Mouse (Mus musculus) urinary bladder, postnatal 36 days (tissue): ENCODE results near the gene Prickle2.

Experiments
- DNase-seq, 2 experiments: peaks; one replicate each; pipeline ENCODE4 v3.0.0; 2022; ENCODE audit warnings: low spot score in 2 of 2, mixed read lengths in 1 of 2

Prickle2 gene

DNA sequence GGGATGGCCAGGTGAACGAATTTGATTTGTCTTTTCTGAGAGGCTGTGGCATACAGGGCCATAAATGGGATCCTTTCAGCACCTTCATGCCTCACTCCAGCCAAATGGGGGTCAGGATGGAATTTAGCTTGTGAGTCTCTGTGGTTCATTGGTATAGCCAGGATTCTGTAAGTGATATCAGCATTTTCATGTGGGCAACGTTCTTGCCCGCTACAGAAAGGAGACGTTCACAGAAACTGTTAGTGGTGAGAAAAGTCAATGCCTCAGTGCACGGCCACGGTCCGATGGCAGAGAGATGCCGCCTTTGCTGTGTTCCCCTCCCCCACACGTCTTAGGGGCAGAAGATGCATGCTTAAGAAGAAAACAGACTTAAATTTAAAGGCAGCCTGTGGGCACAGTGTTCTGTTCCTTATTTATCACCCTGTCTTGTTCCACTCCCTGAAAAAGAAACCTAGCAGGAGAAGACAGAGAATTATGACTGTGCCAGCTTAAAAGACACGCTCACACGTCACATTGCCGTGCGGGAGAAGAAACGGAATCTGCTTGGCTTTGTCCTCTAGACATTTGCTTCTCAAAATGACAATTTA lies 322.7 kb downstream of the Prickle2 start:
- no peak for DNase-seq

DNA sequence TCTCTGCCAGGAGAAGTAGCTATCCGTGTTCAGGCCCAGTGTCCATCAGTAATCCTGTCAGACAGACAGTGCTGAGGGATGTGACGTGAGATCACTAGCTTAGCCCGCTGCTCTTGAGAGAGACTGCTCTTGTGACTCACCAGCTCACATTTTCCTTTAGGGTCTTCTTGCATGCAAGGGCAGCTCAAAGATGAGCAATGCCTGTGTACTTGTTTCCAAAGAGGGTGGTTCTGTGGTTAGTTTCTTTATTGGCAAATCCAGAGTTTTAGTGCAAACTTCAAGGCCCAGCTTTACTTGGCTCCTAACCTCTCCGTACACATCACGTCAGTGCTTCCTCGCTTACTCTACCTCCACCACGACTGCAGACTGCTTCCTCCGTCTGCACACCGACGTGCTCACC lies 324.9 kb downstream of the Prickle2 start:
- DNase-seq, result no peak

DNA sequence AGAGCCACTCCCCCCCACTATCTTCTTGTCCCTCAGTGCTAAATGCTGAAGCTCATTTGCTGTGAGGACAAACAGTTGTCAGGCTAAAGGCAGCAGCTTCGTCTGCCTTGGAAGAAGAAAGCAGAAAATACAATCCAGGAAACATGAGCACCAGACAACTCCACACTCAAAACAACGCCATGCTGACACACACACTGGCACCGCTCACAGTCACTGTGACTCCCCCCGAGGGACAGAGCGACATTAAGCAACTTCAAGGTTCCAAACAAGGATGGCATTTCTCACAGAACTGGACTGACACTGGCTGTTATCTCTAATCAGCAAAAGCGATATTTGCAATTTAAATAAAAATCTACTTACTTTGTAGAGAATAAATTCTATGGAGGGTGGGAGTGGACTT lies 331.1 kb downstream of the Prickle2 start:
- no peak for DNase-seq

DNA sequence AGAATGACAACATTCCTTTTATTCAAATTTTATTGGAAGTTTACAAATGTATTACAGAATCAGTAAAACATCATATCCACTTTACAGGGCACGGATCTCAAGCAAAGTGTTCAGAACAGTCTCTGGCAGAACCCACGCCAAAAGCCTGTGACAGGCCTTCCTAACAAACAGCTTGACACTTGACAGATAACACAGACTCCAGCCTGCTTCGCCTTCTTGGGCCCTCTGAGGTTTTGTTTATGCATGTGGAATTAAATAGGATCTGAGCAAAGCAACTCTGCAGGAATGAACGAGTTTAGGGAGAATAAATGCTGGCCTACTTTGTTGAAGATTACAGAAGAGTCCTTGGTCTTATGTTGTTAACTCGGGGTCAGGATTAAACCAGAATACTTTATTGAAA lies 335.1 kb downstream of the Prickle2 start:
- no peak for DNase-seq

DNA sequence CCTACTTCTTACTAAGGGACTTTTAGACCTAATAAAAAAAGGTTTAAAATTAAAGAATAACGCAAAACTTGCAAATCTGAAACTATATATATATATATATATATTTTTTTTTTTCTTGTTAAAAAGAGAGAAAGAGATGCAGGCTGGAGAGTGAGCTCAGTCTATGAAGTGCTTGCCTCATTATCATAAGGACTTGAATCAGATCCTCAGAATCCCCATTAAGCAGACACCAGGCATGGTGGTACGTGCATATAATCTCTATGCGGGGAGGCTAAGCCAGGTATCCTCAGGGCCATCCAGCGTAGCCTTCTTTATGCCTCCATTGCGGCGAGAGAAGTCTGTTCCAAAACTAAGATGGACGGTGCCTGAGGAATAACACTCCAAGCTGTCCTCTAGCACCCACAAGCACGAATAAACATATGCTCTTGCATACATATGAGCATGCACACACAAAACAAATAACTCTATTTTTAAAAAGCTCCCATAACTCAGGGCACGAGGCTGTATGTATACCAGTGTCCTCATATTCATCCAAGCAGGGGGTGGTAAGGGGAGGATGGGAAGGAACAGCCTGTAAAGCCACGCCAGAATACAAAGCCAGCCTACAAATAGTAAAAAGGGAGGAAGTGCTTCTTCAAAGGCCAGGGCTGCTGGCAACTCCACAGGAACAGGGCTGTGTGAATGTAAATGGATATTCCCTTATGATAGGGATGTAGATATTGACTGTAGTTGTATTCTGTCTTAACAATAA lies 358.5 kb downstream of the Prickle2 start:
- no peak for DNase-seq

DNA sequence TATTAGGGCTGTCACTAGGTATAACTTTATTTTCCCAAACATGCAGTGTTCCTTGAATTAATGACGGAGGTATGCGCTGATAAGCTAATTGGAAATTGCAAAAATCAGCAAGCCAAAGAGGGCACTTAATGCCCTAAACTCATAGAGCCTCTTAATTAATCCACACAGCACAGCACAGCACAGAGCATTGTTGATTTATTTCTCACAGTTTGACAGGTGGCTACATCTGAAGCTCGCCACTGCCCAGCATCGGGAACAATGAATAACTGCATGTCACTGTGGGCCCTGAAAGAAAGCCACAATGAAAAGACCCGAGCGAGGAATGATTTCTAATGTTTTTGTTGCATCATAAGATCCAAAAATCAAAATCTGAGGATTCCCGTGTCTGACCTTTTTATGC lies 359.2 kb downstream of the Prickle2 start:
- DNase-seq, result no peak

DNA sequence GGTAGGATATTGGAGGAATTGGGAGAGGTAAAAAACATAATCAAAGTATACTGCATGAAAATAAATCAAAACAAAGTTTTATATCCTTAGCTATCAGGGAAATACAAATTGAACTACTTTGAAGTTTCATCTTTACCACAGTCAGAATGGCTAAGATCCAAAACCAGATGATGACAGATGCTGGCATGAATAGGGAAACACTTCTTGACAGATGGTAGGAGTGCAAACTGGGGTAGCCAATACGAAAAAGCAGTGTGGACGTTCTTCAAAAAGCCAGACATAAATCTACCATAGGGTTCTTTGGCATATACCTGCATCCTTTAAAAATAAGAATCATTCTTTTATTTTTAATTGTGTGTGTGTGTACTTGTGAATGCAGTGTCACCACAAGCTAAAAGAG lies 360.8 kb downstream of the Prickle2 start:
- no peak for DNase-seq

DNA sequence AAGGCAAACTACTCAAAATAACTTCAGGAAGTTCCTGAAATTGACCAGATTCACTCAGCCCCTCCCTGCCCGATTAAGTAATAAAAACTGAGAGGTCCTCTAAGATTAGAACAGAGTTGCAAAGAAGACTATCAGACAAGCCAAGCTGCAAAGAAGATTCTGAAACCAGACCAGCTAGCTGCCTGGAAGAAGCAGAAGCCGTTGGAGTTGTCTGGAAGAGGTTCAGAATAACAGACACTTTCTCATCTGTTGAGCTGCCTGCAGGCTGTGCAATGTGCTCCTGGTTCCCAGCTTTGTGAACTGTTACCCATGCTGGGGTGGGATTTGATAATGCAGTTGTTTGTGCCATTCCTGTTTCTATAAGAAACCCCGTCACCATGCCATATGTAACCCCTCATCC lies 361.4 kb downstream of the Prickle2 start:
- DNase-seq, result no peak
